Mouse (Mus musculus) T-cell, adult 2 months (primary cell): Measurements from ENCODE around the gene Zfp64.

Experiments
- DNase-seq: peaks from one replicate; pipeline ENCODE4 v3.0.0; 2022; ENCODE audit warnings: low spot score

The Zfp64 gene

DNA sequence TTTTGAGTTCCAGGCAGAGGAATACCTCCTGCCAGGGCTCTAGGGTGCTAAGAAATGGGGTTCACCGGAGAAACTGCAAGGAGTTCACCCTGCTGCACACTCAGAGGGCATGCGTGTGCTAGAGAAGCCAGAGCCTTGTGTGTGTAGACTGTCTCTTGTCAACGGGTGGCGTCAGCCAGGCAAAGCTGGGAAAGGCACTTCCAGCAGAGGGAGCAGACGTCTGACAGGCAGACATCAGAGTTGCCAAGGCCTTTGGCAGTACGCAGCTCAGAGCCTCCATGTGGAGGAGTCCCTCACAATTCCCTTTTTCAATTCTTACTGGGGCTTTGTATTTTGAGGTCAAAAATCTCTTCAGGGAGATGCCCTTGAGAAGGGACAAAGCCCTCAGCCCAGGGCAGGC lies 6.9 kb downstream of the Zfp64 start:
- no peak for DNase-seq

DNA sequence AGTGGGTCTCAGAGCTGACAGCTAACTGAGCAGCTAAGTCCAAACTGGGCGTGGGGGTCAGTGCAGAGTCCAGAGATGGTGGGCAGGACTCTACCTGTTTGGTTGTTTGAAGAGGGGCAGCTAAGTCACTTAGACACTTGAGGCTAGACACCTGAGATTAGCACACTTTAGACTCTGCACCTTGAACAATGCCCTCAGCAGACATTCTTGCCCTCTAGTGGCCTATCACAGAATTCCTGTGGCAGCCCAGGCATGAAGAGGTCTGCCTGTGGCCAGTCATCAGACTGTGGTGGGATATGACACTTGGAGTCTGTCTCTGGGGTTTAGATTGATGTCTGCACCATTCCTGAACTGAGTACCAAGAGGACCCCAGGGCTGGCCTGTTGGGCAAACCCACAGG lies 7.7 kb downstream of the Zfp64 start:
- no peak for DNase-seq

DNA sequence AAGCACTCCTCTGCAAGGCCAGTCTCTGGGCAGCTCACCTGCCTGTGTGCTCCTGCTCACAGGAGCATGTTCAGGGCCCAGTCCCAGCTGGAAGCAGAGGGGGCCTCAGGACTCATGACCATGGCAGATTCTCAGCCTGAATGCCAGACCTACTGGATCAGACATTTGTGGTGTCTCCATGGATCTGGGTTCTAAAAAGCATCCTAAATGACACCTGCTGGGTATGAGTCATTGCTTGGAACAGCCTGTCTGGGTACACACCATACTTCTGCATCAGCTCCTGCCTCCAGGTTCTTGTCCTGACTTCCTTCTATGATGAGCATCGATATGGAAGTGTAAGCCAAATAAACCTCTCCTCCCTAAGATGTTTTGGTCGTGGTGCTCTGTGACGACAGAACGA lies 11.4 kb downstream of the Zfp64 start:
- DNase-seq = no peak

DNA sequence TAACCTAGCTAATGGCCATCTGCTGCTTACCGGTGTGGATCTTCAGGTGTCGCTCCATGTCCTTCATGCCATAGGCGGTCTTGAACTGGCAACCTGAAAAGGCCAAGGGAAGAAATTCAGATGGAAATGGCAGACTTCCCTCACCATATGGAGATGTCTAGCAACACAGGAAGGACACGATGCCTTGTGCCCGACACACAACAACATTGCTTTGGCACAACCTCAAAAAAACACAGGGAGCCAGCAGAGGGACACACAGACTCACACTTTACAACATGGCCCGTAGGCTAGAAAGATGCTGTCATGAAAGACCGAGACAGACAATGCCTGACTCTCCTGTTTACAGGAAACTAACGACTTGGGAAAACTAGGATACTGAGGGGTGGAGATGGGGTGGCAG lies 15.4 kb downstream of the Zfp64 start:
- no peak for DNase-seq

DNA sequence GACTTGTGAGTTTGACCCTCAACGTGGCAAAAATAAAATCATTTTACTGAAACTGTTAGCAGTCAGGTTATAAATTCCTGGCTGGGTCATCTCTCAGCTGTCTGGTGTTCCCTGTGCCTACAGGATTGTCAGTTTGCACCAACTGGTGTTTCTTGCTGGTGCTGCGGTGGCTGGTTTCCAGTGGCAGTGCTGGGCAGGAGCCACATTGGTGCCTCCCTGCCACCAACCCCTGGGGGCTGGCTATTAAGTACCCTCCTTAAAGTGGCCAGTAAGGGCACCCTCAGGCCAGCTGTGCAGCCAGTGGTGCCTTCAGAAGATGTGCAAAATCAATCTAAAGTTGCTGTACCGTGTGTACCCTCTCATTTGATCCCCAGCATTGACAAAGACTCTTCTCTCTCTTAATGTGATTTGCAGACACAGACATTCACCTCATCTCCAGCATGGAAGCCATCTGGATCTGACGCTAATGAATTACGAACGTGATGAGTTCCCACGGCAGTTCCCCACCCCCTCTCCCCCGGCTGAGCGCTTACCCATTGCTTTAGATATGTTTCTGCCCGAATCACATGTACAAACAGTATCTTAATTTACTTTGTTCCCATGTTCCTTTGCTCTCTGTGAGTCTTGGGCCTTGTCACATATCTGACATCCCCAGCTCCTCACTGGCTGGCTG lies 16.0 kb downstream of the Zfp64 start:
- no peak for DNase-seq

DNA sequence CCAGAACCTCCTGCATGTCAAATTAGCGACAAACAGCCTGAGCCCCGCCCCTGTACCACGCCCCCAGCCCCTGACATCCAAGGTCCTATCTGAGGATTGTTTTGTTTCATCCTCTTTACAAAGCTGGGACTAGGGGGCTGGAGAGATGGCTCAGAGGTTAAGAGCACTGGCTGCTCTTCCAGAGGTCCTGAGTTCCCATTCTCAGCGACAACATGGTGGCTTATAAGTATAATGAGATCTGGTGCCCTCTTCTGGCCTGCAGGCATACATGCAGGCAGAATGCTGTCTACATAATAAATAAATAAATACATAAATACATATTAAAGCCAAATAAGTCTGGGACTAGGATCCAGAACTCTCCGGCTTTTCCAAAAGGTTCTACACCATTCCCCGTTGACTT lies 18.5 kb downstream of the Zfp64 start:
- DNase-seq = no peak

DNA sequence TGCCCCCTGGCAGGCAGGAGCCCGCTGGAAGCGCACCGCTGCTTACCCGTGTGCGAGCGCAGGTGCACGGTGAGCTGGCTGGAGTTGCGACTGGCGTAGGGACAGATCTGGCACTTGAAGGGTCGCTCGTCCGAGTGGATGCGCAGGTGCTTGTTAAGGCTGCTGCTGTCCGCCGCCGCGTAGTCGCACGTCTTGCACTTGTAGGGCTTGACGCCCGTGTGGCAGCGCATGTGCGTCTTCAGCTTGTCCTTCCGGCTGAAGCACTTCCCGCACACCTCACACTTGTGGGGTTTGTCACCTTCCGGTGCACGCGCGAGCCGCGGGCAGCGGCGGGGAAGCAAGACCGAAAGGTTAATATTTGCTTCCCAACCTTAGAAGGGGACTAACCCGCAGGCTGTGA lies 20.2 kb downstream of the Zfp64 start:
- no peak for DNase-seq

DNA sequence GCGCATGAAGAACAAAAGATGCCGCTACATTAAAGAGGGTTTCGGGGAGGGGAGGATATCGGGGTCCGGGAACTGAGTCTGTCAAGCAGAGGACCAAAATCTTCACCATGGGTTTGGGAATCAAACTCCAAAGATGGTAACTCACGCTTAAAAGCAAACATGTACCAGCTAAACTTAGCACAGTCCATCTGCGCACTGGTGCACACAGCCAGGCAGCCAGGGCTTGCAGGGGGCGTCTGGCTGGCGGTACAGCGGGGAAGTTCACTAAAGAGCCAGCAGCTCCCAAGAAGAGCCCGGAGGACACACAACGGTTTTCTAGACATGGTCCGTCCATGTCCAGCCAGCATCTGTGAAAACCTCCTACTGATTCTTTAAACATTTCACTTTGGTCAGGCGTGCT lies 23.7 kb downstream of the Zfp64 start:
- no peak for DNase-seq

DNA sequence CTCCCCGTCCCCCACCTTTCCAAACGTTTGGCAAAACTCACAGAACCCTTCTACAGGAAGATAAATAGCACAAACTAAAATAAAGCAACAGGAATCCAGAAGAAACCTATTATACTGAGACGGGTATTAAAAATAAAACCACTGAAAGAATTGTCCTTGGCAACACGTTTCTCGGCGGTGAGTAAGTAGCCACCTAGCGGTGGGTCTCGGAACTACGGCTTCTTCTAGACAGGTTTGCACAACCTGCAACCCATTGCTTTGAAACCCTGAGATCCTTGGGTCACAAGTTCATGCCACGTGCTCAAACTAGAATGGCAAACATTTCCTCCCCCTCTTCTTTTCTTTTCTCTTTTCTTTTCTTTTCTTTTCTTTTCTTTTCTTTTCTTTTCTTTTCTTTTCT lies 25.7 kb downstream of the Zfp64 start:
- DNase-seq = peak; percentile 47

DNA sequence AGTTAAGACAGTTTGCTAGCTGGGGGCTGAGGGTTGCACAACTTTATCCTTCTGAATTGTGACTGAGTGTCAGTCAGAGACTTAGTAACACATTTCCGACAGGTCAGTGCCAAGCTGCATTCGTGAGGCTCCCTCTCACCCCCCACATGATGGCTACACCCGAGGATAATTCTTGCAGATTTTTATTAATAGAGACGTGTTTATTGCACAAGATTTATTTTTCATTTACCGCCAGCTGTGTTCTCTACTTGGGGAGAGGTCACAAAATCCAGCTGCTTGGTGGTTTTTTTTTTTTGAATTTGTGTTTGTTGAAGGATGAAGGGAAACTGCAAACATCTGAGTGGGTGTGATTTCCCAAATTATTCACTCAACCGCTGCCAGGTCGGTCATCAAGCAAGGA lies 28.0 kb downstream of the Zfp64 start:
- DNase-seq = no peak

DNA sequence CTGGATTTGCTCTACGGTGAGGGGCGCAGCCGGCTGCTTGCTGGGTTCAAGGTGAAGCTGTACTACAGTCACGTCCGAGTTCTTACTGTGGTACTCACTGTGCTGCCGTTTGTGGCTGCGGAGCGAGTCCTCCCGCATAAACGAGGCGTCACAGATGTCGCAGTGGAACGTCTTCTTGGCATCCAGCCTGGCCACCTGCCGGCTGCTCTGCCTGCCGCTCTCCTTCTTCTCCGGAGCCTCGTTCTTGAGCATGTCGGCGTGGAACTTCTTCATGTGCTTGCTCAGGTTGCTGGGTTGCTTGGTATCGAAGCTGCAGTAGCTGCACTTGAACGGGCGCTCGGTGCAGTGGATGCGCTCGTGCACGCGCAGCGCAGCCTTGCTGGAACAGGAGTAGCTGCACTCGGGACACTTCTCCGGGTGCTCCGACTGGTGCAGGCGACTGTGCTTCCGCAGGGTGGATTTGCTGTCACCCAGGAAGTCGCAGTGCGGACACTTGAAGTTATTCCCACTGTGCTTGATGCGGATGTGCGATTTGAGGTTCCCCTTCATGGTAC lies 29.1 kb downstream of the Zfp64 start:
- DNase-seq = no peak

DNA sequence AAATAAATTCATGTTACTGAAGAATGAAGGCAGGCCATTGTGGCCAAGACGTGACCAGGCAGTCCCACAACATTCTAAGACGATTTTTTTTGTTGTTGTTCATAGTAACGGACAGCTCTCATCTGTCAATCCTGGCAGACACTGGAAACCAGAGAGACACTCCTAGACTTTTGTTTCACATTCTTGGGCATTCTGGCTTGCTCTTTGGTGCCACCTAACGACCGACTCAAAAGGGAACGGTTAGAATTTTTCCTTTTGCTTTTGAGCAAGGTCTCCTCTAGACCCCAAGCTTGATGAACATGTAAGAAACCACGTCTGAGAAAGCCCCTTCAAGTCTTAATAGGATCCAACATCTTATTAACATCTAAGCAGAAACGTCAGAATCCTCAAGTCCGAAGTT lies 31.7 kb downstream of the Zfp64 start:
- DNase-seq = no peak

DNA sequence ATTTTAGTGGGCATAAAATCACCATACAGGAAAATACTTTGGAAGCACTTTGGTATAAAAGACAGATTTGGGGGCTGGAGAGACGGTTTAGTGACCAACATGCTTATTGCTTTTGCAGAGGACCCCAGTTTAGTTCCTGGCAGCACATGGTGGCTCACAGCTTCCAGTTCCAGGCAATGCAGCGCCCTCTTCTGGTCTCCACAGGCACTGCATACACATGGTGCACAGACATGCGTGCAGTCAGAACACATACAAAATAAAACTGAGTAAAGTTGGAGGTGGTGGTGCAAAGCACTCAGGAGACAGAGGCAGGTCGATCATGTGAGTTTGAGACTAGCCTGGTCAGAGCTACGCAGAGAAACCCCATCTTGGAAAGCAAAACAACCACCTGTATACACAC lies 32.9 kb downstream of the Zfp64 start:
- DNase-seq = no peak

DNA sequence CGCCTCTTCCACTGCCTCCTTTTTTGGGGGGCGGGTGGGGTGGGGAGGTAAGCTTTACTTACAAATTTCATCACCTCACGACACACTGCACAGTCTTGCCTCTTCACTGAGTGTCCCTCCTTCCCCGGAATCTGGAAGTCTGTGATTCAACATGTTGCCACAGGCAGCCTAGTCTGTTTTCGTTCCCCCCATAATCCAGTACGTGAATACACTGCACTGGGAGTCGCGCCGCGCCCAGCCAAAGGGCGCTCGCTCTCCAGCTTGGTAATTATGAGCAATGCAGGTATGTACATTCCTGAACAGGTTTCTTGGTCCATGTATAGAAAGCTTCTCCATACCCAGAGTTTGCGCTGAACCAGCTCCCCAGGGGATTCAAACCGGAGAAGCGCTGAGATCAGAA lies 35.4 kb downstream of the Zfp64 start:
- no peak for DNase-seq

DNA sequence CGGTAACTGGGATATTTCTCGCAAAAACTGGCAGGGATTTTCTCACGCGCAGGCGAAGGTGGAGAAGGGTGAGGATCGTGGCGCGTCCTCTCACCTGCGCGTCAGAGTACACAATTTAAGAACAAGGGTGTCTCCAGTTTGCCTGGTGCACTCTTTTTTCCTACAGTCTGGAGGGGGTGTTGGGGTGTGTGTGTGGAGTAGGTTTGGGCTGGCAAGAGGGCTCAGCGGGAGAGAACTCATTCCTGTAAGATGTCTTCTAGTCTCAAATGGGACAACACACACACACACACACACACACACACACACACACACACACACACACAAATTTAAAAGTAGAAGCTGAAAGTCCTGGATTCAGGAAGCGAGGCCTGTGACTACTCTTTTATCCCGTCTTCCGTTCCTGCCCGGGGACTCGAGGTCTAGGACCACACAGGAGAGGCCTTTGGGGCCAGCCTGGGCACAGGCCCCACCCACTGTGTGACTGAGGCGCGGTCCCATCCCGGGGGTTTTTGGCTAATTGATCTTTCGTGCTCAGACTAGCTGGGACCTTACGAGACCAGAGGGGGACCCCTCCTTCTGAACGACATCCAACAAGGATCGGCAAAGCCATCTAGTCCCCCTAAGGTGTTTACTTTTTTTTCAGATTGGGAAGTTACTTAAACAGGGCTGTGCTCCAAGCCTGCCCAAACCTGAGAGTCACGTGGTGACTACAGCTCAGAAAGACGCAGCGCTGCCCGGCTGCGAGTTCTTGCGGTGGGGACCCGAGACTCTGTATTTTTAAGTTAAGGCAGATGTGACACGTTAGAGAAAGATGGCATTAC lies 42.3 kb downstream of the Zfp64 start:
- peak; percentile 11 for DNase-seq

DNA sequence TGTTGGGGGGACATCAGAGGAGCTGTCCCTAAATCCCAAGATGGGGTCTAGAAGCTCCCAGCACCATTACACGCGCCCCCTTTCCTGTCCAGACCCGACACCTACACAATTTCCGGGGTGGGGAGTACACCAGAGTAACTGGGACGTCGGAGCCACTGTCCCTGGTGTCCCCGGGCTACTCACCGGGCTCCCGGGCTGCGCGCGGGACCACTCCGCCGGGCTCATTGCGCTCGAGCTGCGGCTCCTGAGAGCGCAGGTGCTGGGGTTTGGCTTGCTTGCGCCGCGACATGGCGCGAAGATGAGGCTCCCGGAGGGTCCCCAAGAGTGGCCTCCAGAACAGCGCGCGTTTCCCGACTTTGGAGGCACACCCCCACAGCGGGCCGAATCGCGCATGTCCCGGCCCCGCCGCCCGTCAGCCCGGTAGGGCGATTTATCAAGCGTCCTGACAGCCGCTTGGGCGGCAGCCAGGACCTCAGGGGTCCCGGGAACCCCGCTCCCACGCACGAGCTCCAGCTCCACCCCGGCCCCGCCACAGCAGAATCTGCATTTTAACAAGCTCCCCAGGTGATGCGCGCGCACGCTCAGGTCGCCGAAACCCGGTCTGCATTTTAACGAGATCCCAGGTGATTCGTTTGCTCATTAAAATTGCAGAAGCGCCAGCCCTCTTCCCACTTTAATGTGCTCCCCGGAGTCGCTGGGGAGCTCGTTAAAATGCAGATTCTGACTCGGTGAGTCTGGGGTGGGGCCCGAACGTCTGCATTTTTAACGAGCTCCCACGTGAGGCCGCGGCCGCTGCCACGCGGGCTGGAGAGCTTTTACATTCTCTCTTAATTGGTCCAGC lies 43.1 kb downstream of the Zfp64 start:
- DNase-seq = no peak

DNA sequence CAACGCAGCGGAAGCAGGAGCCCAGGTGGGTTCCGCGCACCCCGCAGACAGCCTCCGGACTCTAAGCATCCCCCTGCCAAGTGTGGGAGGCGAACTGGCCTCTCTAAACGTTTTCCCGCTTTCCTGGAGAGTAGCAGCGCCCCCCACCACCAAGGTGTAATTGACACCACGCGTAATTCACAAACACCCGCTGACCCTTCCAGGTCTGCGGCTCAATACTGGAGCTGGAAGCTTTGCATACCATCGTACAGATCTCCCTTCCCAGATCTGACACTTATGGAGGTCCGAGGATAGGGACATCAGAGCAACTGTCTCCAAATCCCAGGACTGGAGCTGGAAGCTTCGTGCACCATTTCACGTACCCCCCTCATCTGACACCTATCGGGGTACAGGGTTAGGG lies 43.9 kb downstream of the Zfp64 start:
- DNase-seq = no peak

DNA sequence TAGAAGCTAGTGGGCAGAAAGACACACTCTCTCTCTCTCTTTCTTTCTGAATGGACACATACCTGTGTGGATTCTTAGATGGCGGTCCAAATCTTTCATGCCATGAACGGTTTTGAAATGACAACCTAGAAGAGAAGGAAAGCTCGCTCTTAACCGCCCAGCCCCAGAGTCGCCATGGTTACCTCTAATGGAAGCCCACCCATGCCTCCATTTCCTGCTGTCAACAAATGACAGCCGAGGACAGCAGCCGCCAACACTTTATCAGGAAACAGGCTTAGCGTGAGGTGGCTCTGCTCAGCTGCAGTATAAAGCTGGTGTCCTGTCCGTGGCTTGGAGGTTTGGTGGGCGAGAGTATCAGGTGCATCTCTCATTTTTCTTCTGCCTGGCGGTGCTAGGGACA lies 49.4 kb downstream of the Zfp64 start:
- DNase-seq = no peak

DNA sequence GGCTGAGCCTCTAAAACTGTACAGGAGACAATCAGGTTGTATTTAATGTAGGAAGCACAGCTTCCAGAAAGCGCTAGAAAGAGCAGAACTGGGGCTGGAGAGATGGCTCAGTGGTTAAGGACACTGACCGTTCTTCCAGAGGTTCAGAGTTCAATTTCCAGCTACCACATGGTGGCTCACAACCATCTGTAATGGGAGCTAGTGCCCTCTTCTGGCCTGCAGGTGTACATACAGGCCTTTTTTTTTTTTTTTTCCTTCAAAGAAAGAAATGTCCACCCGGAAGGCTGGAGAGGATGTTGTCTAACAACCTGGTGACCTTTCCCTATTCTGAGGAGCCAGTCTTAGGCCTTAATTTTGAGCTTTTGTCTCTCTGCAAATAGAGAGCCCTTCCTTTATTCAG lies 50.5 kb downstream of the Zfp64 start:
- DNase-seq = no peak

DNA sequence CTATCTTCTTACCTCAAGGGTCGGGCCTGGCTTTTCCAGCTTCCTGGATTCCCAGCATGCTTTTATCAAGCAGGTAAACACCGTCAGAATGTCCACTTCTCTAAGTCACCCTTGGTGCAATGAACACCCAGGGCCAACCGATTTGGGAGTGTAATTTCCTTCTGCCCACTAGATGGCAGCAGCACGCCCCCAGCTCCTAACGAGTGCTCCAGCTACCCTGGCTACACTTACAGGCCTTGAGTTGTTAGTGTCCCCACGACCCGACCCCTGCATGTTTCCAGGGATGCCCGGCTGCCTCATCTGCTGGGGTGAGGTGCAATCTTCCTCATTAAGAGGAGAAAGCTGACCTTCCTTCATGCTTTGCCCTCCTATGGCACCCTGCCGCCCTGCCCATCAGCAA lies 51.2 kb downstream of the Zfp64 start:
- DNase-seq = peak; percentile 14

DNA sequence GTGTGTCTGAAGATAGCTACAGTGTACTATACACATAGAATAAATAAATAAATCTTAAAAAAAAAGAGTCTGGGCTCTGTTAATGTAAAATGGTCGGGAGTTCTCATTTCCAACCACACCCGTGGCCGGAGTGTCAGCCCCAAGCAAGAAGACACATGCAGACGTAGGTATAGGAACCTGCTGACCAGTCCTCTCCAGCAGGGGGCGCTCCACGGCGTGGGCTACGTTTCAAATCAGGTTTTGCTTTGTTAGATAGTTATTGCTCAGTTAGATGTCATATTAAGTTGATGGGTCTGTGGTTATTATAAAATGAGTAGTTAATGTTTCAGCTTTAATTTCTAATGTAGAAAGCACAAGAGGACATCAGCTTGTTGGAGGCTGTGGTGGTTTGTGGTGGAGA lies 52.8 kb downstream of the Zfp64 start:
- peak; percentile 36 for DNase-seq

DNA sequence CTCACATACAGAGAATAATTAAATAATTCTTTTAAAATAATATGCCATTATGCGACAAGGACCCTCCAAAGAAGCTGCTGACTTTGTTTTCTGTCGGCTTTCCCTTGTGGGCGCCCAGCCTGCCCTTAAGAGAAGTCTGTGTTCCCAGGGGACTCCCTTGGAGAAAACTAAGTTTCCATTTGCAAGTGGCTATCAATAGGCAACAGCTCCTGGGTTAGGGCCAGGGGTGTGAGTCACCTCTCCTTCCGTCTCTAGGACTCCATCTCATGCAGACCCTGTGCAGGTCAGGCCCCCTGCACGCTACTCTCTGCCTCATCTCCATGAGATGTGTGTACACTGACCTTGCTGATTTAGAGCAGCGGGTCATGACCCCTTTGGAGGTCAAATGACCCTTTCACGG lies 57.5 kb downstream of the Zfp64 start:
- DNase-seq = no peak

DNA sequence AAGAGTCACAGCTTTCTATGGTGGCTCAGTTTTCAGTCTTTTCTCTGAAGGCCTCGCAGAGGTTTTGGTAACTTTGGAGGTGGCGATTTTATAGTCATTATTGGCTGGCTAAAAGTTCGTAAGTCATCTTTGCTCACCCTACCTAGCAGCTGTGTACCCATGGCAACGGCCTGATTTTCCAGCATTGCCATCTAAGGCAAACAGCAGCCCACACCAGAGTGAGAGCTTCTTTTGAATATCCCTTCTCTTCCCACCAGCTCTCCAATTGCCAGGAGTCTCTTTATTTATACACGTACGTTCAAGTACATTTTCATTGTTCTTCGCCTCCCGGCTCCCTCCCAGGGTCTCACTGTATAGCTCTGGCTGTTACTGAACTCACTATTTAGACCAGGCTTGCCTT lies 59.9 kb downstream of the Zfp64 start:
- no peak for DNase-seq
